8 mouse cellular contexts compared by ENCODE assay signal in the genomic region with DNA sequence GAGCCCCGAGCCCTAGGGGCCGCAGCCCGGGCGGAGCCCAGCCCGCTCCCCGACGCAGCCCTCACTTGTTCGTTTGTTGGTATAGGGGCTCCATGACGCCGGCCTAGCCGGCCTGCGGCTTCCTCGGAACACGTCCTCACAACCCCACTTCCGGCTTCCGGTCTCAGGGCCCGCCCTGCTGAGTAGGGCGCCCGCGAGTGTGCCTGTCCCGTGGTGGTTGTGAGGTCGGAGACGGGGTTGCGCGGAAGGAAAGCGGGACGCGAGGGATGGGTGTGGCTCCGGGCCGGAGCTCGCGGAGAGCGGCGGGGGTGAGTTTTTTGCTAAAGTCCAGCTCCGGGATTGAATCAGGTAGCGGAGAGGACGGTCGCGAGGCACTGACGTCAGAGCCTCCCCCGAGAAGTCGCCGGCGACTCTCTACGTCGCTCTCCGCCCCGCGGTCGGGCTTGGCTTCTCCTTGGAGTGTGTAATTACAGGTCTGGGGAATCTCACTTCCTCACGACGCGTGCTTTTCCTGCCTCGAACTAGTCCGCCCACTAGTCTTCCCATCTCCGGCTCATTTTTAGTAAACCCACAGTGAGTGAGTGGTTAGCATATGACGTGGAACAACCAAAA. TPM values are rescaled to one million over a fixed set of nuclear protein-coding genes. Genes with fewer than 3 reads are reported as not detected.
DNase-seq lines count a peak whose midpoint lies in the region; ATAC-seq and TF ChIP-seq lines count a peak whose summit lies in the region.

Gene Gosr2, minus strand, starts transcription at position 334 of the 612 bp plus-strand sequence.

- peak; percentile 95 for ATAC-seq in cerebellum, adult (ENCODE audit: insufficient number of reproducible peaks, low FRiP score, low TSS enrichment)
- ATAC-seq in forebrain, embryonic 14.5 days: peak; percentile 98
- ATAC-seq in neural tube, embryonic 15.5 days (ENCODE audit: low FRiP score): peak; percentile 98

- no peaks in the 10 kb centered on the region for H3K9me3 ChIP-seq in ES-Bruce4 (replicated peaks; ENCODE audit: control insufficient read depth, insufficient read depth, low read length, poor library complexity, severe bottlenecking)
- H3K9me3 ChIP-seq in forebrain, embryonic 14.5 days (replicated peaks; ENCODE audit: control insufficient read depth, low read length): no peaks in the 10 kb centered on the region
- H3K9me3 ChIP-seq in neural tube, embryonic 15.5 days (replicated peaks): no peaks in the 10 kb centered on the region

- no peak for TF ChIP-seq EP300 in ES-Bruce4 (IDR thresholded peaks at IDR 0.05; ENCODE audit: insufficient read depth, low read depth, low read length)

- TF ChIP-seq POLR2A in ES-Bruce4 (IDR thresholded peaks at IDR 0.05; ENCODE audit: insufficient read depth, low read length): peak; percentile 41

- H3K4me3 ChIP-seq in ES-Bruce4 (ENCODE audit: low read depth, low read length): peak within 1 kb of the TSS; percentile 95
- peak within 1 kb of the TSS; percentile 53 for H3K4me3 ChIP-seq in forebrain, embryonic 14.5 days (ENCODE audit: low read depth, low read length)
- H3K4me3 ChIP-seq in neural tube, embryonic 15.5 days (replicated peaks): peak within 1 kb of the TSS; percentile 98

- peak within 1 kb of the TSS; percentile 61; the same call in 1 of the 2 replicates for H3K27ac ChIP-seq in ES-Bruce4 (ENCODE audit: insufficient read depth, low read length)
- H3K27ac ChIP-seq in forebrain, embryonic 14.5 days (ENCODE audit: low read depth, low read length): peak within 1 kb of the TSS; percentile 96
- H3K27ac ChIP-seq in neural tube, embryonic 15.5 days (replicated peaks): peak within 1 kb of the TSS; percentile 100

- H3K36me3 ChIP-seq in ES-Bruce4 (ENCODE audit: control insufficient read depth, insufficient read depth, low read length, poor library complexity, severe bottlenecking): no peaks in the 10 kb centered on the region
- H3K36me3 ChIP-seq in forebrain, embryonic 14.5 days (ENCODE audit: control insufficient read depth, insufficient read depth, low read length): no peaks in the 10 kb centered on the region; the same call in 1 of the 2 replicates
- no peaks in the 10 kb centered on the region; the same call in 1 of the 2 replicates for H3K36me3 ChIP-seq in neural tube, embryonic 15.5 days

- H3K4me2 ChIP-seq in forebrain, embryonic 14.5 days (ENCODE audit: low read length): peak within 1 kb of the TSS; percentile 68
- H3K4me2 ChIP-seq in neural tube, embryonic 15.5 days: peak within 1 kb of the TSS; percentile 63

- under 1% methylated on average over 57 of the region's 57 CpGs for WGBS in forebrain, embryonic 14.5 days
- under 1% methylated on average over 57 of the region's 57 CpGs for WGBS in neural tube, embryonic 15.5 days

- no peaks in the 10 kb centered on the region for H3K27me3 ChIP-seq in ES-Bruce4 (ENCODE audit: control insufficient read depth, insufficient read depth, low read length, poor library complexity, severe bottlenecking)
- H3K27me3 ChIP-seq in forebrain, embryonic 14.5 days (replicated peaks; ENCODE audit: control insufficient read depth, insufficient read depth, low read length): no peaks in the 10 kb centered on the region
- no peaks in the 10 kb centered on the region for H3K27me3 ChIP-seq in neural tube, embryonic 15.5 days (replicated peaks)

- no peaks in the 10 kb centered on the region for H3K4me1 ChIP-seq in ES-Bruce4 (ENCODE audit: control insufficient read depth, insufficient read depth, low read length)
- H3K4me1 ChIP-seq in forebrain, embryonic 14.5 days (ENCODE audit: control insufficient read depth, insufficient read depth, low read length): peaks cover 3% of the 10 kb centered on the region; the same call in 1 of the 2 replicates
- H3K4me1 ChIP-seq in neural tube, embryonic 15.5 days: peaks cover 31% of the 10 kb centered on the region

- intact Hi-C loops in heart, postnatal 14 days (cut with DNase I): no loop called here

- H3K9ac ChIP-seq in ES-Bruce4 (ENCODE audit: low read depth, poor library complexity, severe bottlenecking): peak within 1 kb of the TSS; percentile 94
- H3K9ac ChIP-seq in forebrain, embryonic 14.5 days (ENCODE audit: low read length): peak within 1 kb of the TSS; percentile 66
- peak within 1 kb of the TSS; percentile 93 for H3K9ac ChIP-seq in neural tube, embryonic 15.5 days (replicated peaks)

- peak; percentile 95 for DNase-seq in forebrain, embryonic 14.5 days (ENCODE audit: low spot score)
- peak; percentile 90 to 91 for DNase-seq in heart, postnatal 14 days
- DNase-seq in layer of hippocampus, adult 11-12 months (ENCODE audit: low spot score): peak; percentile 90
- peak; percentile 90 to 93 for DNase-seq in lung, adult 18-20 months
- DNase-seq in testis, postnatal 14 days (ENCODE audit: low spot score): peak; percentile 91

- no peak for TF ChIP-seq CTCF in ES-Bruce4 (IDR thresholded peaks at IDR 0.05; ENCODE audit: low read depth, low read length)

RNA-seq across cellular contexts. Expression of gene Gosr2, which starts in this region (rescaled TPM):
- polyA plus RNA-seq in ES-Bruce4 (2011; ENCODE audit: insufficient read depth, insufficient read length, low read depth, missing spikeins): 38.5 and 41.8 TPM in 2 replicates
- 105 and 106 TPM in 2 replicates for polyA plus RNA-seq in forebrain, embryonic 14.5 days (2014; fragmentation: Nextera tagmentation; extraction: Ambion mirVana)
- total RNA-seq in heart, postnatal 14 days (2021): 10 to 100 TPM; 41.2 to 43.1 TPM
- polyA plus RNA-seq in neural tube, embryonic 15.5 days (2015; fragmentation: Nextera tagmentation; extraction: Ambion mirVana): 80.7 and 84.0 TPM in 2 replicates

Comparison
In these comparisons a context has a peak if more than half of its experiments do, and no peak if none do; other contexts are left out.
1. Peak in every context shown above with its lines: DNase-seq, ATAC-seq, H3K4me3 ChIP-seq and H3K27ac ChIP-seq.